Mouse (Mus musculus) kidney, postnatal 0 days (tissue): ENCODE measurements around the gene Gpr84. TPM values are rescaled to one million over a fixed set of nuclear protein-coding genes. Genes with fewer than 3 reads are reported as not detected.

ENCODE experiments used
- ATAC-seq: fragments of 200-750 bp; cut with Nextera tagmentation; replicated peaks from 2 replicates; pipeline ENCODE4 v1.8.0; 2017; ENCODE audit warnings: low read depth, moderate number of reproducible peaks, moderate TSS enrichment, moderate library complexity; ENCODE audit not compliant: low FRiP score
- DNase-seq: peaks from one replicate; pipeline ENCODE4 v3.0.0-alpha.2; 2016; ENCODE audit warnings: low spot score
- H3K27ac ChIP-seq: fragments of 300-500 bp; sonication (generic); 2 replicates; pipeline ENCODE4 v1.5.1; 2014; ENCODE audit warnings: mild to moderate bottlenecking
- H3K27me3 ChIP-seq: fragments of 300-500 bp; sonication (generic); 2 replicates; pipeline ENCODE4 v1.6.1; 2014; ENCODE audit warnings: low read length, mixed read lengths; ENCODE audit not compliant: insufficient read depth
- H3K36me3 ChIP-seq: fragments of 300-500 bp; sonication (generic); 2 replicates; pipeline ENCODE4 v1.6.1; 2014; ENCODE audit warnings: low read length, mixed read lengths; ENCODE audit not compliant: insufficient read depth
- H3K4me1 ChIP-seq: fragments of 300-500 bp; sonication (generic); replicated peaks from 2 replicates; pipeline ENCODE4 v1.6.1; 2014; ENCODE audit warnings: antibody characterized with exemption, low read length, mixed read lengths; ENCODE audit not compliant: insufficient read depth
- H3K4me2 ChIP-seq: fragments of 300-500 bp; sonication (generic); 2 replicates; pipeline ENCODE4 v1.6.1; 2014; ENCODE audit warnings: mild to moderate bottlenecking, low read length, moderate library complexity, mixed read lengths
- H3K4me3 ChIP-seq: fragments of 300-500 bp; sonication (generic); replicated peaks from 2 replicates; pipeline ENCODE4 v1.5.1; 2014; ENCODE audit warnings: low read depth, low read length
- H3K9ac ChIP-seq: fragments of 300-500 bp; sonication (generic); 2 replicates; pipeline ENCODE4 v1.6.1; 2014; ENCODE audit warnings: low read depth, low read length
- H3K9me3 ChIP-seq: fragments of 300-500 bp; sonication (generic); replicated peaks from 2 replicates; pipeline ENCODE4 v1.6.1; 2016; ENCODE audit warnings: low read length, inconsistent platforms, mixed read lengths
- CTCF ChIP-seq: IDR thresholded peaks from 2 replicates; pipeline ENCODE4 v1.5.1; 2016; ENCODE audit warnings: antibody characterized with exemption, low read depth, mild to moderate bottlenecking, moderate library complexity
- WGBS: fragments of 180-500 bp; shearing (Covaris S2); extraction: QIAGEN DNeasy Blood & Tissue Kit; methylation state at CpG from one replicate; pipeline ENCODE4 v1.1.7; 2014; 5-methylcytosine and 5-hydroxymethylcytosine counted together
- polyA plus RNA-seq: library from polyadenylated mRNA; unstranded; fragments of >200 nt; fragmentation: Nextera tagmentation; extraction: Ambion mirVana; gene quantifications from 2 replicates; pipeline ENCODE4 v1.2.1, GENCODE M21; 2015

The Gpr84 gene
- 0.47 and 0.65 TPM in 2 replicates for polyA plus RNA-seq

GRCm38 (mm10) chr15:103310365-103310910 lies at the start of gene Gpr84:
Gene Gpr84, minus strand, starts transcription at chr15:103310612.
- Histone ChIP-seq H3K9ac (no peak within 1 kb of the TSS), H3K27ac (no peak within 1 kb of the TSS), H3K4me1 (peaks cover 18% of the 10 kb centered on the region; the same call in 1 of the 2 replicates), H3K4me3 (no peak within 1 kb of the TSS), H3K4me2 (no peak within 1 kb of the TSS), H3K36me3 (no peaks in the 10 kb centered on the region), H3K9me3 (no peaks in the 10 kb centered on the region), H3K27me3 (no peaks in the 10 kb centered on the region)
- ATAC-seq (no peak), DNase-seq (no peak)
- WGBS, result 40% methylated on average over 6 of the region's 6 CpGs
- TF ChIP-seq CTCF, result no peak

- ATAC-seq, result no peak
These were observed 49.6 kb upstream of the Gpr84 start for GRCm38 (mm10) chr15:103359869-103360602.

GRCm38 (mm10) chr15:103359122-103359510 lies 48.7 kb upstream of the Gpr84 start:
- Histone ChIP-seq H3K36me3 (peaks cover 26% of the 10 kb centered on the region), H3K4me1 (no peaks in the 10 kb centered on the region), H3K4me3 (no peak overlapping the region), H3K27me3 (no peaks in the 10 kb centered on the region), H3K9me3 (no peaks in the 10 kb centered on the region), H3K9ac (no peak overlapping the region), H3K4me2 (no peak overlapping the region), H3K27ac (no peak overlapping the region)
- no peak for DNase-seq
- 53% methylated on average over 1 of the region's 1 CpGs for WGBS
- ATAC-seq, result no peak
- no peak for TF ChIP-seq CTCF

More at GRCm38 (mm10) chr15:103359869-103360602, 49.6 kb upstream of the Gpr84 start:
- Histone ChIP-seq H3K9me3 (no peaks in the 10 kb centered on the region), H3K27me3 (no peaks in the 10 kb centered on the region), H3K36me3 (peaks cover 21% of the 10 kb centered on the region), H3K9ac (no peak overlapping the region), H3K4me1 (0 out of 2 replicates have a peak, but pooled peaks cover 2% of the 10 kb centered on the region), H3K27ac (no peak overlapping the region), H3K4me2 (no peak overlapping the region), H3K4me3 (no peak overlapping the region)
- no peak for TF ChIP-seq CTCF
- DNase-seq, result no peak
- 91% methylated on average over 5 of the region's 5 CpGs for WGBS

- Histone ChIP-seq H3K27ac (no peak overlapping the region), H3K4me2 (no peak overlapping the region), H3K27me3 (no peaks in the 10 kb centered on the region), H3K4me1 (no peaks in the 10 kb centered on the region), H3K4me3 (no peak overlapping the region), H3K36me3 (peaks cover 26% of the 10 kb centered on the region), H3K9ac (no peak overlapping the region), H3K9me3 (no peaks in the 10 kb centered on the region)
- ATAC-seq (peak; percentile 49), DNase-seq (peak; percentile 44)
- WGBS, result 27% methylated on average over 4 of the region's 4 CpGs
- peak; percentile 12; the same call in 1 of the 2 replicates for TF ChIP-seq CTCF
These were observed 48.1 kb upstream of the Gpr84 start for GRCm38 (mm10) chr15:103358278-103359121.

- DNase-seq, result no peak
- no peak overlapping the region for H3K27ac ChIP-seq
- no peaks in the 10 kb centered on the region for H3K9me3 ChIP-seq
- no peak overlapping the region for H3K9ac ChIP-seq
- no peaks in the 10 kb centered on the region for H3K4me1 ChIP-seq
- no peak overlapping the region for H3K4me2 ChIP-seq
- no peaks in the 10 kb centered on the region for H3K27me3 ChIP-seq
- WGBS, result 77% methylated on average over 4 of the region's 4 CpGs
- no peak for TF ChIP-seq CTCF
- H3K36me3 ChIP-seq, result peaks cover 26% of the 10 kb centered on the region
- H3K4me3 ChIP-seq, result no peak overlapping the region
- ATAC-seq, result no peak
These were observed 47.4 kb upstream of the Gpr84 start for GRCm38 (mm10) chr15:103357817-103358216.

GRCm38 (mm10) chr15:103356130-103356529 lies 45.7 kb upstream of the Gpr84 start:
- Histone ChIP-seq H3K27me3 (no peaks in the 10 kb centered on the region), H3K36me3 (peaks cover 33% of the 10 kb centered on the region), H3K9ac (0 out of 2 replicates have a peak overlapping the region, but pooled peaks have one; percentile 1), H3K9me3 (no peaks in the 10 kb centered on the region), H3K27ac (no peak overlapping the region), H3K4me3 (no peak overlapping the region), H3K4me2 (no peak overlapping the region), H3K4me1 (no peaks in the 10 kb centered on the region)
- 60% methylated on average over 4 of the region's 4 CpGs for WGBS
- no peak for ATAC-seq
- no peak for DNase-seq
- no peak for TF ChIP-seq CTCF
